Mouse (Mus musculus): Measurements from ENCODE around the gene Cdk14. TPM values are rescaled to one million over a fixed set of nuclear protein-coding genes. Genes with fewer than 3 reads are reported as not detected.

Cdk14 gene
- total RNA-seq, 1 experiment: 3.5 TPM

- Histone ChIP-seq H3K4me1 (ENCODE audit: control insufficient read depth in 2 of 2, insufficient read depth in 2 of 2, low read length in 2 of 2, poor library complexity in 1 of 2) (no peaks in the 10 kb centered on the region), H3K4me3 (ENCODE audit: insufficient read depth in 1 of 2, low read depth in 1 of 2, low read length in 2 of 2, poor library complexity in 1 of 2, severe bottlenecking in 1 of 2) (no peak overlapping the region), H3K36me3 (ENCODE audit: control insufficient read depth, insufficient read depth, low read length, poor library complexity, severe bottlenecking) (no peaks in the 10 kb centered on the region), H3K9ac (ENCODE audit: insufficient read depth, low read depth, low read length, poor library complexity, severe bottlenecking) (no peak overlapping the region), H3K27ac (ENCODE audit: insufficient read depth, low read depth, low read length, poor library complexity, severe bottlenecking) (no peak overlapping the region), H3K9me3 (ENCODE audit: control insufficient read depth, insufficient read depth, low read depth, low read length) (no peaks in the 10 kb centered on the region)
- in situ Hi-C loops (cut with MboI; ENCODE audit: low sequenced_read_pairs in 2 of 2, unreplicated experiment in 2 of 2): no loop called here
- DNase-seq (ENCODE audit: low read depth, low spot score): no peak
- no peak for TF ChIP-seq ZC3H11A (IDR thresholded peaks at IDR 0.05; ENCODE audit: borderline replicate concordance, low read depth, low read length)
Observed at GRCm38 (mm10) chr5:5180711-5181110, 239.4 kb downstream of the Cdk14 start.

GRCm38 (mm10) chr5:5180311-5180710 lies 239.8 kb downstream of the Cdk14 start:
- TF ChIP-seq CHD2 (IDR thresholded peaks at IDR 0.05; ENCODE audit: low read depth, low read length) (no peak), ZC3H11A (IDR thresholded peaks at IDR 0.05; ENCODE audit: borderline replicate concordance, low read depth, low read length) (no peak), MAFK (IDR thresholded peaks at IDR 0.05; ENCODE audit: insufficient read depth, low read depth, low read length) (no peak), HCFC1 (IDR thresholded peaks at IDR 0.05; ENCODE audit: borderline replicate concordance, insufficient read depth, low read length) (no peak), ZNF384 (IDR thresholded peaks at IDR 0.05; ENCODE audit: low read depth, low read length) (no peak)
- Histone ChIP-seq H3K4me3 (ENCODE audit: insufficient read depth in 1 of 2, low read depth in 1 of 2, low read length in 2 of 2, poor library complexity in 1 of 2, severe bottlenecking in 1 of 2) (no peak overlapping the region), H3K9me3 (ENCODE audit: control insufficient read depth, insufficient read depth, low read depth, low read length) (no peaks in the 10 kb centered on the region), H3K27ac (ENCODE audit: insufficient read depth, low read depth, low read length, poor library complexity, severe bottlenecking) (no peak overlapping the region), H3K4me1 (ENCODE audit: control insufficient read depth in 2 of 2, insufficient read depth in 2 of 2, low read length in 2 of 2, poor library complexity in 1 of 2) (no peaks in the 10 kb centered on the region), H3K9ac (ENCODE audit: insufficient read depth, low read depth, low read length, poor library complexity, severe bottlenecking) (no peak overlapping the region), H3K36me3 (ENCODE audit: control insufficient read depth, insufficient read depth, low read length, poor library complexity, severe bottlenecking) (no peaks in the 10 kb centered on the region)
- in situ Hi-C loops (cut with MboI; ENCODE audit: low sequenced_read_pairs in 2 of 2, unreplicated experiment in 2 of 2): no loop called here
- DNase-seq (ENCODE audit: low read depth, low spot score): no peak

- no peak for DNase-seq (ENCODE audit: low read depth, low spot score)
- TF ChIP-seq MAFK (IDR thresholded peaks at IDR 0.05; ENCODE audit: insufficient read depth, low read depth, low read length) (no peak), HCFC1 (IDR thresholded peaks at IDR 0.05; ENCODE audit: borderline replicate concordance, insufficient read depth, low read length) (no peak), ZC3H11A (IDR thresholded peaks at IDR 0.05; ENCODE audit: borderline replicate concordance, low read depth, low read length) (no peak), CHD2 (IDR thresholded peaks at IDR 0.05; ENCODE audit: low read depth, low read length) (no peak), ZNF384 (IDR thresholded peaks at IDR 0.05; ENCODE audit: low read depth, low read length) (no peak)
- Histone ChIP-seq H3K4me3 (ENCODE audit: insufficient read depth in 1 of 2, low read depth in 1 of 2, low read length in 2 of 2, poor library complexity in 1 of 2, severe bottlenecking in 1 of 2) (no peak overlapping the region), H3K27ac (ENCODE audit: insufficient read depth, low read depth, low read length, poor library complexity, severe bottlenecking) (no peak overlapping the region), H3K36me3 (ENCODE audit: control insufficient read depth, insufficient read depth, low read length, poor library complexity, severe bottlenecking) (no peaks in the 10 kb centered on the region), H3K4me1 (ENCODE audit: control insufficient read depth in 2 of 2, insufficient read depth in 2 of 2, low read length in 2 of 2, poor library complexity in 1 of 2) (no peaks in the 10 kb centered on the region), H3K9me3 (ENCODE audit: control insufficient read depth, insufficient read depth, low read depth, low read length) (no peaks in the 10 kb centered on the region), H3K9ac (ENCODE audit: insufficient read depth, low read depth, low read length, poor library complexity, severe bottlenecking) (no peak overlapping the region)
- in situ Hi-C loops (cut with MboI; ENCODE audit: low sequenced_read_pairs in 2 of 2, unreplicated experiment in 2 of 2): no loop called here
Observed at GRCm38 (mm10) chr5:5176052-5176451, 244.1 kb downstream of the Cdk14 start.

GRCm38 (mm10) chr5:5175611-5176010 lies 244.5 kb downstream of the Cdk14 start:
- no peak for DNase-seq (ENCODE audit: low read depth, low spot score)
- in situ Hi-C loops (cut with MboI; ENCODE audit: low sequenced_read_pairs in 2 of 2, unreplicated experiment in 2 of 2): no loop called here
- Histone ChIP-seq H3K27ac (ENCODE audit: insufficient read depth, low read depth, low read length, poor library complexity, severe bottlenecking) (no peak overlapping the region), H3K4me1 (ENCODE audit: control insufficient read depth in 2 of 2, insufficient read depth in 2 of 2, low read length in 2 of 2, poor library complexity in 1 of 2) (no peaks in the 10 kb centered on the region), H3K4me3 (ENCODE audit: insufficient read depth in 1 of 2, low read depth in 1 of 2, low read length in 2 of 2, poor library complexity in 1 of 2, severe bottlenecking in 1 of 2) (no peak overlapping the region), H3K9me3 (ENCODE audit: control insufficient read depth, insufficient read depth, low read depth, low read length) (no peaks in the 10 kb centered on the region), H3K9ac (ENCODE audit: insufficient read depth, low read depth, low read length, poor library complexity, severe bottlenecking) (no peak overlapping the region), H3K36me3 (ENCODE audit: control insufficient read depth, insufficient read depth, low read length, poor library complexity, severe bottlenecking) (no peaks in the 10 kb centered on the region)
- no peak for TF ChIP-seq ZC3H11A (IDR thresholded peaks at IDR 0.05; ENCODE audit: borderline replicate concordance, low read depth, low read length)
- TF ChIP-seq HCFC1 (IDR thresholded peaks at IDR 0.05; ENCODE audit: borderline replicate concordance, insufficient read depth, low read length): no peak
- no peak for TF ChIP-seq MAFK (IDR thresholded peaks at IDR 0.05; ENCODE audit: insufficient read depth, low read depth, low read length)
- no peak for TF ChIP-seq CHD2 (IDR thresholded peaks at IDR 0.05; ENCODE audit: low read depth, low read length)
- no peak for TF ChIP-seq ZNF384 (IDR thresholded peaks at IDR 0.05; ENCODE audit: low read depth, low read length)

- H3K4me1 ChIP-seq (ENCODE audit: control insufficient read depth in 2 of 2, insufficient read depth in 2 of 2, low read length in 2 of 2, poor library complexity in 1 of 2): no peaks in the 10 kb centered on the region
- no peak for TF ChIP-seq CHD2 (IDR thresholded peaks at IDR 0.05; ENCODE audit: low read depth, low read length)
- no peak for TF ChIP-seq ZC3H11A (IDR thresholded peaks at IDR 0.05; ENCODE audit: borderline replicate concordance, low read depth, low read length)
- TF ChIP-seq MAFK (IDR thresholded peaks at IDR 0.05; ENCODE audit: insufficient read depth, low read depth, low read length): no peak
- no peak for TF ChIP-seq HCFC1 (IDR thresholded peaks at IDR 0.05; ENCODE audit: borderline replicate concordance, insufficient read depth, low read length)
- no peak for TF ChIP-seq ZNF384 (IDR thresholded peaks at IDR 0.05; ENCODE audit: low read depth, low read length)
- no peak for DNase-seq (ENCODE audit: low read depth, low spot score)
- no peak overlapping the region for H3K4me3 ChIP-seq (ENCODE audit: insufficient read depth in 1 of 2, low read depth in 1 of 2, low read length in 2 of 2, poor library complexity in 1 of 2, severe bottlenecking in 1 of 2)
- H3K27ac ChIP-seq (ENCODE audit: insufficient read depth, low read depth, low read length, poor library complexity, severe bottlenecking): no peak overlapping the region
- H3K9ac ChIP-seq (ENCODE audit: insufficient read depth, low read depth, low read length, poor library complexity, severe bottlenecking): no peak overlapping the region
- H3K36me3 ChIP-seq (ENCODE audit: control insufficient read depth, insufficient read depth, low read length, poor library complexity, severe bottlenecking): no peaks in the 10 kb centered on the region
- in situ Hi-C loops (cut with MboI; ENCODE audit: low sequenced_read_pairs in 2 of 2, unreplicated experiment in 2 of 2): no loop called here
- no peaks in the 10 kb centered on the region for H3K9me3 ChIP-seq (ENCODE audit: control insufficient read depth, insufficient read depth, low read depth, low read length)
Observed at GRCm38 (mm10) chr5:5175090-5175489, 245.0 kb downstream of the Cdk14 start.

All from ES-E14 (cell line).